Mouse (Mus musculus) liver (tissue): Measurements from ENCODE around the gene Dnajb1.
"Not testable (repeated sequence)": the region's sequence is repeated elsewhere in the genome, so short reads cannot be mapped to it uniquely, and the experiment has no call there.

ENCODE experiments used
- DNase-seq: peaks from one replicate; pipeline ENCODE4 v3.0.0-alpha.2; 2020; ENCODE audit warnings: mixed read lengths

Gene Dnajb1

GRCm38 (mm10) chr8:83607661-83608397, at the start of gene Dnajb1, which contains the start of gene Tecr:
Gene Dnajb1, plus strand, starts transcription at chr8:83608193.
Gene Tecr, minus strand, starts transcription at chr8:83607971.
- DNase-seq, result peak; percentile 100

DNA sequence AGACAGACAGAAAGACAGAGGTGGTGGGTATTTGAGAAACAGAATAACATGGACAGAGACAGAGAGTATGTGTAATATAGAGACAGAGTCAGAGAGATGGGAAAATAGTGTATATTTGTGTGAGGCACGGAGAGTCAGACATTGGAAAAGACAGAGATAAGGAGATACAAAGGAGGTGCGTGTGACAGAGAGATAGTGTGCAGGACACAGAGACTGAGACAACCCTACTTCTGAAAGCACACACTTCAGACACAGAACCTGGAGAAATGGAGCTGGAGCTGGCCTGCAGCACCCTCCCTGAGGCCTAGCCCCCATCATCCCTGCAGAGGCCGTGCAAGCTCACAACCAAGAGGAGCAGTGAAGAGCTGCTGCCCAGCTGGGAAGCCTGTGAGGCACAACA, 45.3 kb upstream of the Dnajb1 start:
- DNase-seq, result no peak

DNA sequence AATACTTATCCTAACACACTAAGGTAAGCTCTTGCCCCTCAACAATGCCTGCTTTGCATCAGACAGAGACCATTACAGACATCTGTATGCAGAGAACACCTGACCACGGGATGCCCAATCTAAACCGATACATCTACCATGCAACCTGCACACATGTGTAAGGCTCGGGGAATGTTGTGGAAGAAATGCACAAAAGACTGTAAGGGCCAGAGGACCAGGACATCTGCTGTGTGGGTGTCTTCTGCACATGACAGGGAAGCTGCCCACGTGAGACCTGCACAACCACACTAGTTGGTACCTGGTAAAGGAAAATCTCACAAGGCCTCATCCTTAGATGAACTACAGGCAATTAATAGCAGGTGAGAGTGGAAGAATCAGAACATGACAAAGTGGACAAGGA, 44.7 kb upstream of the Dnajb1 start:
- DNase-seq, result no peak

GRCm38 (mm10) chr8:83565731-83566375, 42.1 kb upstream of the Dnajb1 start:
- DNase-seq, result peak; percentile 83

DNA sequence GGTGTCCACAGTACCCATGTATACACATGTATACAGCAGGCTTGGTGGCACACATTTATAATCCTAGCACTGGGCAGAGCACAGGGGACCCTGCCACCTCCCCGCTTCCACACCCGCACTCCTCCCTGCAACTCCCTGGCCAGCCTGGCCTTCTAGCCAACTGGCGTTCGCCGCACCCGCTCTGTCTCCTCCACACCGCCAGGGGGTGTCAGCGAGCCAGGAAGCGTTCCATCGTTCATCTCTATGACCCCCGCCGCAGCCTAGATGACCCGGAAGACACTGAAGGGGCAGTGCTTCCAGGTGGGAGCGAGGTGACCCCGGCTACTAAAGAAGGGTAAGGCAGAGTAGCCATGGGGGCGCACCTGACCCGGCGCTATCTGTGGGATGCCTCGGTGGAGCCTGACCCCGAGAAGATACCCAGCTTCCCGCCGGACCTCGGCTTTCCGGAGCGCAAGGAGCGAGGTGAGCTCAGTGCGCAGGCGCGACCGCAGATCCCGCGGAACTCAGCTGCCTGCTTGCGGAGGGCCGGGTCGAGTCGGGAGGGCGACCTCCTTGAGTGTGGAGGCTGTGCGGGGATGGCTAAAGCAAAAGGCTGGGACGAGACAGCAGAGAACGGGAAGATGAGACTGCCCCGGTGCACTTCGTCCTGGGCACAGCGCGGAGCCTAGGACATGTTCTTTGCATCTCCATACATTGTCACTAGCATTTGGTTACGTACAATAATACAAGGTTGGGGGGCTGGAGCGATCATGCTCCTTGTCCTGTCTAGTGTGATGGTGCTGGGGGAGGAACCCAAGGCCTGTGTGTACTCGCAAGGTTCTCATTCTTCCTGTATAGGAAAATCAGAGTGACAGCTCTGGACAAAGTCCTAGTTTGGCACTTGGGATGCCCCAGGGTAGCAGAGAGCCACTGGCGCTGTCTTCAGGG, 41.3 kb upstream of the Dnajb1 start, which contains the start of gene Ndufb7:
Gene Ndufb7, plus strand, starts transcription at position 203 of the 927 bp plus-strand sequence.
- DNase-seq, result peak; percentile 94

- peak; percentile 2 for DNase-seq
Measured at GRCm38 (mm10) chr8:83567668-83568067, 40.3 kb upstream of the Dnajb1 start.

DNA sequence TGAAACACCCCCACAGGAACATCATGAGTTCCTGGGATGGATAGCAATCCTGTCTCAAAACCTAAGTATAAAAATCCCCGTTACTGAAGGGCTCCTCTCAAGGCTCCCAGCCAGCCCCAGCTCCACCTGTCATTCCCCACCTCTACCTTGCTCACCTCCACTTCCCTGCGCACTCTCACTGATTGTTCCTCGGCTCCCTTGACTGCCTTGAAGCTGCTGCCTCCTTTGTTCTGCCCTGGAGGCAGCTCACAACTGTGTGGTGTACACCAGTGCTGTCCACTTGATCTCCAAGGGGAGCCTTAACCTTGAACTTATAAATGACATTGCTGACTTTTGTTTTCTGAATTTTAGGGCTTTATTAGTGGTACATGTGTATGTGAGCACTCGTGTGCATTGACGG, 39.9 kb upstream of the Dnajb1 start:
- DNase-seq, result no peak

DNA sequence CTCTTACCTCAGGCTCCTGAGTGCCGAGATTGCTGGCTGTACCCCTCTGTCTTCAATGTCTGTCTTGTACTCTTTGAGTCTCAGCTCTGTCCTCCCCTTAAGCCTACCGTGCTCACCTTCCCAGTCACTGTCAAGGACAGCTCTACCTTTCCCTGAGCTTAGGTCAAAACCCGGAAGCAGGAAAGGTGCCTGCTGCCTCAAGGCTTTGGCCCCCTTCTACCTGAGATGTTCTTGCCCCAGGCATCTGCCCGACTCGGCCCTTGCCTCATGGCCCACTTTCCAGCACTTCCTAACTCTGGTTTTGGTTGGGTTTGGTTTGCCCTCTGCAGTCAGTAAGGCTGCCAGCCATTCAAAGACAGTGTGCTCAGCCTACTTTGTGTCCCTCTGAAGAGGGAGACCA, 39.2 kb upstream of the Dnajb1 start:
- DNase-seq, result no peak

DNA sequence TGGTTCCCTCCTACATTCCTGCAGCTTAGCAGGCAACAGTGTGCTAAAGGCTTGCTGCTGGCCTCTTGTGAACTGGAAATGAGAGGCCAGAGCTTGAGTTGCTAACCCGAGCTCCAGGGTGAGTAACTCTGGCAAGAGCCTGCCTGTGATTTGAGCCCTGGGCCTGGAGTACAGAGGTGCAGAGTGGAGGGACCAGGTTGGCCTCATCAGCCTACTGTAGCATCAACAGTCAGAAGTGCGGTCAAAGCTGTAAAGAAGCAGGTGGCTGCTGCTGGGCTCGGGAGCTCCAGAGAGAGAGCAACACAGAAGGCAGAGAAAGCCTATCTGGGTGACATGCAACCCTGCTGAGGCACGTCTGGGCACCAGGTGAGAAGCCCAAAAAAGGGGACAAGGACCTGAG, 38.8 kb upstream of the Dnajb1 start:
- no peak for DNase-seq

- peak; percentile 2 for DNase-seq
Measured at GRCm38 (mm10) chr8:83570272-83571000, 37.6 kb upstream of the Dnajb1 start.

- DNase-seq, result not testable (repeated sequence)
Measured at GRCm38 (mm10) chr8:83571001-83571340, 37.0 kb upstream of the Dnajb1 start.

GRCm38 (mm10) chr8:83571791-83572190, 36.2 kb upstream of the Dnajb1 start:
- DNase-seq, result peak; percentile 2

GRCm38 (mm10) chr8:83572246-83572812, 35.7 kb upstream of the Dnajb1 start:
- DNase-seq, result peak; percentile 4

DNA sequence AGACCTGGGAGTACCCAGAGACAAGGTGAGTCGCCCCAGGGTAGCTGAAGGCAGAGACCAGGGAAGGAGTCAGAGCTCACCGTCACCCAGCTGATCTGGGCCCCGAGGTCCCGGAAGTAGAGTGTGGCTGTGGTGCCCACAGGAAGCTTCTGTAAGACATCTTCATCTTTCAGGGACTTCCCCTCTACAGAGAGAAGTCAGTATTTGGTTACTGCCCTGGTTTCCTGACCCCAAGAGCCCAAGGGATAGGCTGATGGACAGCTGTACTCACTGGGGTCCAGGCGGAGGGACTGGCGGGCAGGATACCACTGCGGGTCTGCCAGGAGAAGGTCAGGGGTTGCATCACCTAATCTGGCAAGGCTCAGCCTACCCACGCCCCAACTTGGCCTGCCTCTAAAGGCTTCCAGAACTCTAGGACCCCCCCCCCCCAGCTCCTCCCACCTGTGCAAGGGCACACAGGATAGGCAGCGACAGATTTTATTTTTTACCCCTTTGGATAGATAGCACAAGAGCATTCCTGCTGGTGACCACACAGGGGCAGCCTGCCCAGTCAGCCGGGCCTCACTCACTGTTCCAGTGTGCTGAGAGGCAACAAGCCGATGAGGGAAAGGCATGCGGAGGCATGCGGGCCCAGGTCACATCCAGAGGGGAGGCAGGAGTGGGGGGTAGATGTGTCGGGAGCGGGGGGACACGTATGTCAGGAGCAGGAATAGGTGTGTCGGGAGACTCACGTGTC, 34.7 kb upstream of the Dnajb1 start:
- peak; percentile 21 for DNase-seq

DNA sequence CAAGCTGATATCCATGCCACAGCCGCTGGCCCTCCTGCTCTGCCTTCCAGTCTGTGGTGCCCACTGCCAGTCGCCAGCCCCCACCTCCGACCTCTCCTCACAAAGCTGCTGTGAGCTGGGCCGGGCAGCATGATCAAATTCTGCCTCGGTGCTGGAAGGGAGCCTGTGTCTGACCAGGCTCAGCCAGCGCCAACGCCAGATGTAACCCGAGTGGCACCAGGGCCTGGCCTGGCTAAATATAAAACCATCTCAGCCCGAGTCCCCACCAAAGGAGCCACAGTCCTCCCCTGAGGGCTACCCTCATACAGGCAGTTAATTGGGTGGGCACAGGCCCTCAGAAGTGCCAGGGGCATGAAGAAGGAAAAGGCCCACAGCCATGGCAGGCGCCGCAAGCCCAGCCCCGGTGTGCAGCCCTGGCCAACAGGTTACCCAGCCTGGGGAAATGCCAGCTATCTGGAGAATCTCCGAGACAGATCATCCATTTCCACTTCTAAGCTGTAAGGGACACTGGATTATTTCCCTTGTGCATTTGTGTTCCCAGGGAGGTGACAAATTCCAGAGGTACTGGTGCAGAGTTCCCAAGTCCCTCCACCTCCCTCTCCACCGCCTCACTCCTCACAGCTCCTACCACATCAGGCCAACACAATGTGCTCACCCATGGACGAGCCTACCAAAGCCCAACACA, 33.2 kb upstream of the Dnajb1 start:
- DNase-seq, result peak; percentile 5

GRCm38 (mm10) chr8:83575561-83576515, 32.2 kb upstream of the Dnajb1 start:
- peak; percentile 5 for DNase-seq

DNA sequence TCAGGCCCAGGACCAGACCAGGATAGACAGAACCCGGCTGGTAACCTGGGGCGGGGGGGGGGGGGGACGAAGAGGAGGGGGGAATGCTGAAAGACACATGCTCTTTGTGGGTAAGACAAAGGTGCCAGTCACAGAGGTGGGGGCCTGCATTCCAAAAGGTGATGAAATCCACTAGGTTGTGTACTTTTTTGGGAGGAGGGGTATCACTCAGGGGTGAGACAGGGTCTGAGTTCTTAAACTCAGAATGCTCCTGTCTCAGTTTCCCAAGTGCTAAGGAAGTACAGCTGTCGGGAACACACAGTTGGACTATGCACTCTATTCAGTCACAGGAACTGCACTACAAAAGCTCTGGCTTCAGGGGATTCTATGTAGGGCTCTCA, 31.5 kb upstream of the Dnajb1 start:
- no peak for DNase-seq

DNA sequence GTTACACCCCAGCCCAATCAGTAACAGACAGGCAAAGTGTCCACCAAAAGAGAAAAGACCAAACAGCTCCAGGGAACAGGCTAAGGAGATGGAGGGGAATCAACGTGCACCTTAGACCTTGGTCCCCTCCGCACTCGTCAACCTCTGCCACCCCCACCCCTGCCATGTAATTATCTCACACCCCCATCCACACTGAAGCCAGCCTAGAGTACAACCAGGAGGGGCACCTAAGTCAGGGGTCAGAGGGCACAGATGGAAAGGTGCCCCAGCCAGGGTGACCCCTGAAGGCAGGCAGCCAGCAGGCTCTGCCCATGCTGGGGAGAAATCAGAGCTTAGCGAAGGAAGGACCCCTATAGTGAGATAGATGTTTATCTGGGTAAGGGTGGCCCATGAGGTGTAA, 31.1 kb upstream of the Dnajb1 start:
- peak; percentile 1 for DNase-seq

DNA sequence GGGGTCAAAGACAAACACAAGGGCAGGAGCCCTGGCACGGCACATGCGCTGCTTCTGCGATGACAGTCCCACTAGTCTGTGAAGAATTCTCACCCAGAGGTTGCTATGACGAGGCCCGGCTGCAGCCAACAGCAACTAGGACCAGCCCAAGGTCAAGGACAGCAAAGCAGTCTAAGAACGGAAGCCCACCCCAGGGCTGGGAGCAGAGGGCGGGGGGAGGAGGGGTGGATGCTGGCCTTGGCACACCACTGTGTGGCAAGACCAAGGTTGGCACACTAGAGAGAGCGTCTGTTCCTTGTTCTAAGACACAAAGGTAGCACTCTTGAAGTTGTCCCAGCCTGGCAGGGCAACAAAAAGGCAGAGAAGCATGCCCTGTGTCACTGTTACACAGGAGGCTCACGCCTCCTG, 30.6 kb upstream of the Dnajb1 start:
- DNase-seq, result peak; percentile 5
